In the genomic region with DNA sequence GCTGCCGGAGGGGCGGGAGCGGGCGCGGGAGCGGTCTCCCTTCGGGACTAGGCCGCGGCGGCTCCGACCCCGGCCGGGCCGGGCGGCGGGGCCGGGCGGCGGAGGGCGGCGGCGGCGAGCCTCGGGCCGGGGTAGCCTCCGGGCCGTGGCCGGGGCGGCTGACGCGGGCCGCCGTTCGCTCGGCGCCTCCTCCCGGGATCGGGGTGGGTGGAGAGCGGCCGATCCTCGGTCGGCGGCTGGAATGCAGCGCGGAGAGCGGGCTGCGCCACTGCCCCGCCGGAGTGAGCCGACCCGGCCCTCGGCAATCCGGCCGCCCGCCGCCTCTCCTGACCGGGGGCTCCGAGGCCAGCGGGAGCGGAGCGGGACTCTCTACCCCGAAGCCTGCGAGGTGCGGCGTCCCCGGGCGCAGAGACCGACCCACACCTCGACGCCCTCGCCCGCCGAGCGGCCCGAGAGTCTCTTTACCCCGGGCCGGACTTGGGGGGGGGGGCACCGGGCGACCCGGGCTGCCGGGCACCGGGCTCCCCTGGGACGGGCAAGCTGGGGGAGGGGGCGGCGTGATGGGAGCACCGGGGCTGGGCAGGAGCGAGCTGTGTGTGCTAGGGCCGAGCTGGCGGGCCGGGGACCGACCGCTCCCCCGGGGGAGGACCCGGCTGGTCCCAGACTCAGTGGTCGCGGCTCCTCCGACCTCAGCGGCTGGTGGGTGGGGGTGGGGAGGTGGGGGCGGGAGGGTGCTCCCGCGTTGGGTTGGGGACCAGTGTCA, we compare ENCODE assay signal across 8 mouse cellular contexts. TPM values are rescaled to one million over a fixed set of nuclear protein-coding genes. Genes with fewer than 3 reads are reported as not detected.
DNase-seq lines count a peak whose midpoint lies in the region; ATAC-seq lines count a peak whose summit lies in the region.

No protein-coding gene starts in this region.

- peak overlapping the region; percentile 76 for H3K9ac ChIP-seq in hindbrain, embryonic 16.5 days (ENCODE audit: low read depth, low read length)
- peak overlapping the region; percentile 96 for H3K9ac ChIP-seq in liver, embryonic 12.5 days
- peak overlapping the region; percentile 99 for H3K9ac ChIP-seq in stomach, embryonic 16.5 days (ENCODE audit: low read length)

- DNase-seq in left cerebral cortex, postnatal 25 days (ENCODE audit: low spot score in 2 of 2): peak; percentile 3 to 15
- no peak for DNase-seq in left cerebral cortex, adult 11 months (ENCODE audit: low spot score)
- peak; percentile 48 to 52 for DNase-seq in cerebellum, postnatal 14 days
- DNase-seq in frontal cortex, postnatal 14 days (ENCODE audit: low spot score in 2 of 2): peak; percentile 7 to 10
- DNase-seq in neural tube, embryonic 10.5 days (ENCODE audit: extremely low spot score, low spot score): peak; percentile 75

- no peaks in the 10 kb centered on the region for H3K27me3 ChIP-seq in hindbrain, embryonic 16.5 days (replicated peaks; ENCODE audit: control insufficient read depth, insufficient read depth, low read length)
- no peaks in the 10 kb centered on the region for H3K27me3 ChIP-seq in liver, embryonic 12.5 days (replicated peaks)
- H3K27me3 ChIP-seq in stomach, embryonic 16.5 days (ENCODE audit: control insufficient read depth, insufficient read depth, low read length): no peaks in the 10 kb centered on the region

- peak; percentile 68 for ATAC-seq in hindbrain, embryonic 16.5 days
- ATAC-seq in liver, embryonic 12.5 days: peak; percentile 57
- peak; percentile 54 for ATAC-seq in stomach, embryonic 16.5 days (ENCODE audit: insufficient read depth, low FRiP score)

- H3K27ac ChIP-seq in hindbrain, embryonic 16.5 days (ENCODE audit: low read depth, low read length): peak overlapping the region; percentile 91
- H3K27ac ChIP-seq in liver, embryonic 12.5 days: peak overlapping the region; percentile 93
- H3K27ac ChIP-seq in stomach, embryonic 16.5 days (ENCODE audit: low read length): peak overlapping the region; percentile 96

- no peaks in the 10 kb centered on the region for H3K9me3 ChIP-seq in hindbrain, embryonic 16.5 days (ENCODE audit: control insufficient read depth, low read length)
- no peaks in the 10 kb centered on the region for H3K9me3 ChIP-seq in liver, embryonic 12.5 days (replicated peaks)
- no peaks in the 10 kb centered on the region for H3K9me3 ChIP-seq in stomach, embryonic 16.5 days (replicated peaks; ENCODE audit: control insufficient read depth, low read length)

- H3K4me2 ChIP-seq in hindbrain, embryonic 16.5 days (ENCODE audit: low read length): peak overlapping the region; percentile 72
- peak overlapping the region; percentile 98 for H3K4me2 ChIP-seq in liver, embryonic 12.5 days
- peak overlapping the region; percentile 68 for H3K4me2 ChIP-seq in stomach, embryonic 16.5 days (ENCODE audit: low read depth, low read length)

- H3K4me1 ChIP-seq in hindbrain, embryonic 16.5 days (ENCODE audit: control insufficient read depth, insufficient read depth, low read depth, low read length): peaks cover 9% of the 10 kb centered on the region
- H3K4me1 ChIP-seq in liver, embryonic 12.5 days: peaks cover 36% of the 10 kb centered on the region
- peaks cover 3% of the 10 kb centered on the region; the same call in 1 of the 2 replicates for H3K4me1 ChIP-seq in stomach, embryonic 16.5 days (ENCODE audit: control insufficient read depth, insufficient read depth, low read length)

- intact Hi-C loops in left cerebral cortex, postnatal 25 days (cut with DNase I): loop anchor here (1.0 to 5.0 kb wide), 3 partner anchors 36 to 224 kb away; partner anchors contain the start of gene Gpbp1

- WGBS in hindbrain, embryonic 16.5 days: under 1% methylated on average over 39 of the region's 101 CpGs
- WGBS in liver, embryonic 12.5 days (ENCODE audit: insufficient replicate concordance): 2% methylated on average over 57 of the region's 101 CpGs
- WGBS in stomach, embryonic 16.5 days: under 1% methylated on average over 74 of the region's 101 CpGs

- peaks cover 3% of the 10 kb centered on the region for H3K36me3 ChIP-seq in hindbrain, embryonic 16.5 days (ENCODE audit: control insufficient read depth, insufficient read depth, low read length)
- H3K36me3 ChIP-seq in liver, embryonic 12.5 days: peaks cover 27% of the 10 kb centered on the region
- H3K36me3 ChIP-seq in stomach, embryonic 16.5 days (ENCODE audit: control insufficient read depth, insufficient read depth, low read length): peaks cover 3% of the 10 kb centered on the region; the same call in 1 of the 2 replicates

- H3K4me3 ChIP-seq in hindbrain, embryonic 16.5 days (ENCODE audit: low read length): peak overlapping the region; percentile 78
- H3K4me3 ChIP-seq in liver, embryonic 12.5 days: peak overlapping the region; percentile 95
- H3K4me3 ChIP-seq in stomach, embryonic 16.5 days (replicated peaks; ENCODE audit: low read length): peak overlapping the region; percentile 91

RNA-seq across cellular contexts. Expression of gene Mier3, which starts 5.9 kb away (rescaled TPM):
- 10 to 100 TPM; 26.3 to 32.6 TPM for total RNA-seq in left cerebral cortex, postnatal 25 days (2021)
- polyA plus RNA-seq in hindbrain, embryonic 16.5 days (2015; fragmentation: Nextera tagmentation; extraction: Ambion mirVana): 14.3 and 16.9 TPM in 2 replicates
- 17.6 and 18.2 TPM in 2 replicates for polyA plus RNA-seq in liver, embryonic 12.5 days (2016; fragmentation: Nextera tagmentation; extraction: Ambion mirVana)
- 18.2 and 18.6 TPM in 2 replicates for polyA plus RNA-seq in stomach, embryonic 16.5 days (2015; fragmentation: Nextera tagmentation; extraction: Ambion mirVana)
